Mouse (Mus musculus): ENCODE results near the gene Ankrd11. TPM values are rescaled to one million over a fixed set of nuclear protein-coding genes. Genes with fewer than 3 reads are reported as not detected.

Gene Ankrd11
- polyA plus RNA-seq, 1 experiment from 2014 or later: 98.8 TPM

- Histone ChIP-seq H3K9ac (no peak overlapping the region), H3K9me3 (no peaks in the 10 kb centered on the region), H3K4me3 (no peak overlapping the region), H3K4me1 (no peaks in the 10 kb centered on the region; the same call in 1 of the 2 replicates), H3K4me2 (replicated peaks) (no peak overlapping the region), H3K36me3 (peaks cover 7% of the 10 kb centered on the region), H3K27me3 (replicated peaks) (no peaks in the 10 kb centered on the region), H3K27ac (no peak overlapping the region)
- no peak for ATAC-seq (ENCODE audit: low FRiP score, low read depth)
- over 99% methylated on average over 4 of the region's 4 CpGs for WGBS
These were observed 66.0 kb downstream of the Ankrd11 start for GRCm38 (mm10) chr8:122976046-122976445.

DNA sequence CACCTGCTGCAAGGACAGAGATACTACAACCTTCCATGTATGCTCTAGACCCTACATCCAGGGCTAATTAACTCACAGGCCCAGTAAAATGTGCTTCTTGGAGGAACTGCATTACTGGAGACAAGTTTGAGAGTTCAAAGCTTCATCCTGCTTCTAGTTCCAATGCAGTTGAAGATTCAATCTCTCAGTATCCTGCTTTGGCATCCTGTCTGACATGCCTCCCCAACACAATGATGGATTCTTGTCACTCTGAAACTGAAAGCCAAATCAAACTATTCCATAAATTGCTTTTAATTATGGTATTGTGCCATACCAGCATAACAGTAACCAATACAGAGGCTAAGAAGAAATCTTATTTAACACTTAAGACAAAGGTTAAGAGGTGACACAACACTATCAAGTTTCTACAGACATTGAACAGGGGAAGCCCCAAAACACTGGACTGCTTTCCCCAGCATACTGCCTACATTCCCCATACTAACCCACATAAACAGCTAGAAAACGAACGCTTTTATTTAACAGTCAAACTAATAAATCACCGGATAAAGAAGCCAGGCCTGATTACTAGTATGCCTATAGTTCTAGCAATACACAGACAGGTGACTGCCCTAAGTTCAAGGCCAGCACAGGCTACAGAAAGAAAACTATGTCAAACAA lies 72.0 kb downstream of the Ankrd11 start:
- no peaks in the 10 kb centered on the region for H3K27me3 ChIP-seq (replicated peaks)
- no peak for ATAC-seq (ENCODE audit: low FRiP score, low read depth)
- peaks cover 18% of the 10 kb centered on the region for H3K36me3 ChIP-seq
- no peak overlapping the region for H3K4me2 ChIP-seq (replicated peaks)
- no peaks in the 10 kb centered on the region for H3K9me3 ChIP-seq
- no peak overlapping the region for H3K4me3 ChIP-seq
- no peaks in the 10 kb centered on the region for H3K4me1 ChIP-seq
- WGBS: 87% methylated on average over 3 of the region's 3 CpGs
- H3K9ac ChIP-seq: no peak overlapping the region
- H3K27ac ChIP-seq: no peak overlapping the region

GRCm38 (mm10) chr8:122968145-122968544 lies 73.9 kb downstream of the Ankrd11 start:
- ATAC-seq (ENCODE audit: low FRiP score, low read depth): no peak
- 98% methylated on average over 3 of the region's 3 CpGs for WGBS
- Histone ChIP-seq H3K27me3 (replicated peaks) (no peaks in the 10 kb centered on the region), H3K4me1 (no peaks in the 10 kb centered on the region), H3K27ac (no peak overlapping the region), H3K9me3 (no peaks in the 10 kb centered on the region), H3K4me3 (no peak overlapping the region), H3K4me2 (replicated peaks) (no peak overlapping the region), H3K9ac (no peak overlapping the region), H3K36me3 (peaks cover 13% of the 10 kb centered on the region)

GRCm38 (mm10) chr8:122966638-122967037 lies 75.4 kb downstream of the Ankrd11 start:
- H3K9ac ChIP-seq: no peak overlapping the region
- H3K4me1 ChIP-seq: peaks cover 5% of the 10 kb centered on the region
- ATAC-seq (ENCODE audit: low FRiP score, low read depth): no peak
- H3K27ac ChIP-seq: no peak overlapping the region
- H3K36me3 ChIP-seq: peaks cover 11% of the 10 kb centered on the region; the same call in 1 of the 2 replicates
- no peaks in the 10 kb centered on the region for H3K27me3 ChIP-seq (replicated peaks)
- no peak overlapping the region for H3K4me3 ChIP-seq
- no peak overlapping the region for H3K4me2 ChIP-seq (replicated peaks)
- 92% methylated on average over 3 of the region's 3 CpGs for WGBS
- H3K9me3 ChIP-seq: no peaks in the 10 kb centered on the region

DNA sequence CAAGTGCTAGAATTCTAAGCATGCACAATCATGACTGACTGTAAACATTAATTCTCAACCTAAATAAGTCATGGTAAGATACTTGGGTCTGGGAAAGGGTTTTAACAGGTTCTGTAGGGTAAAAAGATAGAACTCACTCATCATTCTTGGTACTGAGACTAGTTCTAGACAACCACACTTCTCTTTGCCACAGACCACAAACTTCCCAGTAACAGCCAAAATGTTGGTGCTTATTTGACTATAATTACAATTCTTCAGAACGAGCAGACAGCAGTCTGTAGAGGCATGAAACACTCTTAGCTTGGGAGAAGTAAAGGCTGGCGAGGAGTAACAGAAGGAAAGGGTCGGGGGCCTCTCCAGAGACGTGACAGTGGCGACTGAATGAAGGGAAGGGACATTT lies 80.0 kb downstream of the Ankrd11 start:
- no peak overlapping the region for H3K4me2 ChIP-seq (replicated peaks)
- H3K4me1 ChIP-seq: peaks cover 12% of the 10 kb centered on the region
- H3K9ac ChIP-seq: no peak overlapping the region
- no peaks in the 10 kb centered on the region for H3K27me3 ChIP-seq (replicated peaks)
- H3K9me3 ChIP-seq: no peaks in the 10 kb centered on the region
- no peaks in the 10 kb centered on the region for H3K36me3 ChIP-seq
- H3K4me3 ChIP-seq: no peak overlapping the region
- no peak for ATAC-seq (ENCODE audit: low FRiP score, low read depth)
- H3K27ac ChIP-seq: no peak overlapping the region
- WGBS: 61% methylated on average over 5 of the region's 5 CpGs

DNA sequence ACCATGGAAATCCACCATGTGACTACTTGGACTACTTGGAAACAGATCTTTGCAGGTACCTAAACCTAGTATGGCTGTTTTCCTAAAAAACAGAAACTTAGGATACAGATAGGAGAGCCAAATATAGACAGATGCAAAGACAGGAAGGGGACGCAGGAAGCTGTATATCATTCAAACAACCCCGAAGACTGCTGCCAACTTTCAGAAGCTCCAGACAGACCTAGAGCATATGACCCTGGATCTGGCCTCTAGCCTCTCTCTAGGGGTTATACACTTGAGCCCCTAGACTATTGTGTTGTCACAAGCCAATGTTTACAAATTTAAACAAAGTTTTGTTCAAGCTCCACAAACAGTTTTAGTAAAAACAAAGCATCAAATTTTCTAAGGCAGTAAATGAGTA lies 80.6 kb downstream of the Ankrd11 start:
- no peaks in the 10 kb centered on the region for H3K36me3 ChIP-seq
- no peak overlapping the region for H3K4me3 ChIP-seq
- H3K9ac ChIP-seq: no peak overlapping the region
- ATAC-seq (ENCODE audit: low FRiP score, low read depth): no peak
- H3K4me2 ChIP-seq (replicated peaks): no peak overlapping the region
- no peak overlapping the region for H3K27ac ChIP-seq
- 68% methylated on average over 2 of the region's 2 CpGs for WGBS
- H3K9me3 ChIP-seq: no peaks in the 10 kb centered on the region
- no peaks in the 10 kb centered on the region for H3K27me3 ChIP-seq (replicated peaks)
- H3K4me1 ChIP-seq: peaks cover 12% of the 10 kb centered on the region

DNA sequence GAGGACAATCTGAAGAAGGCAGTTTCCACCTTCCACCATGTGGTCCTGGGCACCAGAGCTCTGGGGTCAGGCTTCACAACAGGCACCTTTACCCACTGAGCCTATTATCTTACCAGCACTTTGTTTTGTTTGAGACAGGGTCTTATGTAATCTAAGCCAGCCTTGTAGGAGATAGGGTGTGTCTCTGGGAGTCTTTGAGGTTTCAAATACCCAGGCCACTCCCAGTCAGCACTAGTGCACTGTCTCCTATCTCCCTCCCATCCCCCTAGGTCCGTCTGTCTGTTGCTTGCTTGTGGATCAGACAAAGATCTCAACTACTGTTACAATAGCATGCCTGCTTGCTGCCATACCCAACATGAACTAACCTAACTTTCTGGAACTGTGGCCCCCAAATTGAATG lies 81.1 kb downstream of the Ankrd11 start:
- Histone ChIP-seq H3K4me3 (no peak overlapping the region), H3K9me3 (no peaks in the 10 kb centered on the region), H3K4me2 (replicated peaks) (no peak overlapping the region), H3K4me1 (peaks cover 12% of the 10 kb centered on the region), H3K36me3 (no peaks in the 10 kb centered on the region), H3K9ac (no peak overlapping the region), H3K27ac (no peak overlapping the region), H3K27me3 (replicated peaks) (no peaks in the 10 kb centered on the region)
- no peak for ATAC-seq (ENCODE audit: low FRiP score, low read depth)
- 11% methylated on average over 1 of the region's 1 CpGs for WGBS

DNA sequence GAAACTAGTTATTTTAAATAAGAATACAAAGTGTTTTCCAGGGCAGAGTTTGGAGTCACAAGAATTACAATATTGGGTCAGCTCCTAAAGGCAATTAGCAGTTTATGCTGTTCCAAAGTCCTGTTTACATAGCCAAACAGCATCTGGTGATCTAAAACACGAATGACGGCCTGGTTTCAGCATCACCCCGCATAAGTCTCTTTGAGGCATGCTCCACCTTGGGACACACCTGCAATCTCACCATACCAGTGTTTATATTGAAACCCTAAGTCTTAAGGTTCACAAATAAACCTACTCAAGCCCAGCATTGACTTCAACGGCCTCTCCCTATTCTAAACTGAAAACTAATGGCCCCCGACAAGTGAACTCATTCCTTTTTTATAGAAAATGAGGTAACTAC lies 81.8 kb downstream of the Ankrd11 start:
- Histone ChIP-seq H3K9me3 (no peaks in the 10 kb centered on the region), H3K4me3 (no peak overlapping the region), H3K4me1 (peaks cover 12% of the 10 kb centered on the region), H3K27ac (no peak overlapping the region), H3K9ac (no peak overlapping the region), H3K27me3 (replicated peaks) (no peaks in the 10 kb centered on the region), H3K36me3 (no peaks in the 10 kb centered on the region), H3K4me2 (replicated peaks) (no peak overlapping the region)
- WGBS: 91% methylated on average over 5 of the region's 5 CpGs
- no peak for ATAC-seq (ENCODE audit: low FRiP score, low read depth)

DNA sequence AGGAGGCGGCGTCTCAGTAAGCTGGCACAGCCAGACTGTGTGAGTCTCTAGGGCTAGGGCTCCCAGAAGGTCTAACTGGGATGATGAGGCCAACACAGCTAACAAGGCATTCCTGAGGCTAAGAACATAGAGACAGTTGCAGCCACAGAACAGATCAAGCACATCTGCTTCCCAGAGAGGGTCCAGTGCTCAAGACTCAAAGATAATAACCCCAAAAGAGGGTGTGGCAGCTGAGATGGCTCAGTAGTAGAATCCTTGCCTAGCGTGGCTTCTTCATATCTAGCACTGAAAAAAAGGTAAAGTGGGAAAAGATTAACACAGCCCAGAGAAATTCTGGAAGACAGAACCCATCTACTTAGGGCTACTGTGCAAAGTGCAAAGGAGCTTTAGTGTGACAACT lies 86.1 kb downstream of the Ankrd11 start:
- 93% methylated on average over 3 of the region's 3 CpGs for WGBS
- Histone ChIP-seq H3K27ac (no peak overlapping the region), H3K4me3 (no peak overlapping the region), H3K27me3 (replicated peaks) (no peaks in the 10 kb centered on the region), H3K36me3 (no peaks in the 10 kb centered on the region), H3K9me3 (no peaks in the 10 kb centered on the region), H3K9ac (no peak overlapping the region), H3K4me2 (replicated peaks) (no peak overlapping the region), H3K4me1 (peaks cover 2% of the 10 kb centered on the region)
- ATAC-seq (ENCODE audit: low FRiP score, low read depth): no peak

- Histone ChIP-seq H3K27ac (no peak overlapping the region), H3K4me1 (no peaks in the 10 kb centered on the region; the same call in 1 of the 2 replicates), H3K4me3 (no peak overlapping the region), H3K27me3 (replicated peaks) (no peaks in the 10 kb centered on the region), H3K4me2 (replicated peaks) (no peak overlapping the region), H3K9me3 (no peaks in the 10 kb centered on the region), H3K36me3 (no peaks in the 10 kb centered on the region), H3K9ac (no peak overlapping the region)
- no peak for ATAC-seq (ENCODE audit: low FRiP score, low read depth)
These were observed 86.9 kb downstream of the Ankrd11 start for GRCm38 (mm10) chr8:122955195-122955594.

DNA sequence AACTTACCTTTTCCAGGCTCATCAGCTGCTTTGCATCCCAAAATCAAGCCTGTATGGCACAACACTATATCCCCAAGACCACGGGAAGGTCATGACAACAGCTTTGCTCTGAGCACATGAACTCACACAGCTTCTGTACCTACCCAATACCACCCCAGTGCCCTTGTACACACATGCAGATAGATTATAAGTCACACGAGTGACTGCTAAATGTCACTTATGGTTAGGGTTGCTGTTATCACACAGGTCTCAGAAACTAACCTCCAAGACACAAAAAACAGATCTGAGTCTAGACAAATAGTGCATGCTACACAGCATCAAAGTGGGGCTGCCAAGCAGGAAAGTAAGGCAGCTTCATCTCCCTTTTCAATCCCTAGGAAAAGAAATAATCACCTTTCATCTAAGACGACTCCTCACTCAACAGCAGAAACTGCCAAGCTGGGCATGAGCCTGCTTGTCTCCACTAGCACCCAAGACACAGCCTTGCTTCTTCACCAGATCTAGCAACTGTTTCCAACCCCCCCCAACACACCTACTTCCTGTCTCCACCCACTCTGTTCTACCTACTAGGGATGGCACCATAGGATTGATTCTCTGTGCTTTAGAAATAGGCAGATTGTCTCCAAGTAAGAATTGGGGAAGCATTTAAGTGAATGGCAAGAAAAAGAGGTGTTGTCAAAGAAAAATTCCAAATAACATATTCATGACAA lies 87.8 kb downstream of the Ankrd11 start:
- H3K36me3 ChIP-seq: no peaks in the 10 kb centered on the region
- 93% methylated on average over 3 of the region's 3 CpGs for WGBS

DNA sequence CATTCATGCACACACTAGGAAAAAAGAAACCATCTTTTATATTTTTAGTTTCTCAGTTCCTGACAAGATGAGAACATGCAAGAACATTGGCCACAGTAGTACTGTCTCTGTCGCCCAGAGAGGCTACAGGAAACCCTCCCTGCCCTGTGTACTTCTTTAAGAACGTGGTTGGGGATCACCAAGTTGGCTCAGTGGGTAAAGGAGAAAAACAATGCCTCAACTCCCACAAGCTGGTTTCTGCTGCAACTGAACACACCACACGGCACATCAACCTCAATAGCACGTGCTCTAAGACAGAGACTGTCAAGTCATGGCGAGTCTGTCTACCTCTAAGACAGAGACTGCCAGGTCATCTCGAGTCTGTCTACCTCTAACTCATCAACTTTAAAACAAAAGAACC lies 89.0 kb downstream of the Ankrd11 start:
- Histone ChIP-seq H3K9me3 (no peaks in the 10 kb centered on the region), H3K9ac (no peak overlapping the region), H3K4me3 (no peak overlapping the region), H3K4me2 (replicated peaks) (no peak overlapping the region), H3K27me3 (replicated peaks) (no peaks in the 10 kb centered on the region), H3K27ac (no peak overlapping the region), H3K4me1 (peaks cover 10% of the 10 kb centered on the region), H3K36me3 (no peaks in the 10 kb centered on the region)
- no peak for ATAC-seq (ENCODE audit: low FRiP score, low read depth)
- WGBS: 90% methylated on average over 6 of the region's 6 CpGs

More for the DNA sequence above, 87.8 kb downstream of the Ankrd11 start:
- no peak overlapping the region for H3K4me2 ChIP-seq (replicated peaks)
- H3K27ac ChIP-seq: no peak overlapping the region
- H3K9ac ChIP-seq: no peak overlapping the region
- H3K4me3 ChIP-seq: no peak overlapping the region
- H3K27me3 ChIP-seq (replicated peaks): no peaks in the 10 kb centered on the region
- peaks cover 9% of the 10 kb centered on the region for H3K4me1 ChIP-seq
- no peaks in the 10 kb centered on the region for H3K9me3 ChIP-seq
- ATAC-seq (ENCODE audit: low FRiP score, low read depth): no peak

- H3K4me3 ChIP-seq: no peak overlapping the region
- no peaks in the 10 kb centered on the region for H3K36me3 ChIP-seq
- ATAC-seq (ENCODE audit: low FRiP score, low read depth): no peak
- no peak overlapping the region for H3K27ac ChIP-seq
- WGBS: 92% methylated on average over 5 of the region's 5 CpGs
- H3K9me3 ChIP-seq: no peaks in the 10 kb centered on the region
- no peak overlapping the region for H3K9ac ChIP-seq
- H3K4me1 ChIP-seq: peaks cover 10% of the 10 kb centered on the region
- H3K4me2 ChIP-seq (replicated peaks): no peak overlapping the region
- no peaks in the 10 kb centered on the region for H3K27me3 ChIP-seq (replicated peaks)
These were observed 90.6 kb downstream of the Ankrd11 start for GRCm38 (mm10) chr8:122951456-122951855.

Data from neural tube, embryonic 12.5 days (tissue).